Mouse (Mus musculus) ES-E14 (cell line): ENCODE measurements around the gene Swsap1. TPM values are rescaled to one million over a fixed set of nuclear protein-coding genes. Genes with fewer than 3 reads are reported as not detected.

Experiments
- DNase-seq: peaks from one replicate; pipeline ENCODE4 v3.0.0-alpha.2; 2013; ENCODE audit warnings: low read depth, low spot score
- H3K27ac ChIP-seq: 2 replicates; pipeline ENCODE4 v1.5.1; 2012; ENCODE audit warnings: low read depth, mild to moderate bottlenecking, low read length, moderate library complexity, mixed read lengths; ENCODE audit not compliant: poor library complexity, insufficient read depth, severe bottlenecking
- H3K36me3 ChIP-seq: 2 replicates; pipeline ENCODE4 v1.6.1; 2012; ENCODE audit warnings: mild to moderate bottlenecking, low read length, moderate library complexity, mixed read lengths; ENCODE audit not compliant: control insufficient read depth, poor library complexity, insufficient read depth, severe bottlenecking
- H3K4me1 ChIP-seq, 2 experiments: fragments of 150-350 bp in 1 of 2; sonication (generic) in 1 of 2; 2 replicates each; pipeline ENCODE4 v1.6.1; 2012; ENCODE audit warnings: low read length in 2 of 2, mild to moderate bottlenecking in 1 of 2, mixed read lengths in 1 of 2; ENCODE audit not compliant: control insufficient read depth in 2 of 2, insufficient read depth in 2 of 2, poor library complexity in 1 of 2
- H3K4me3 ChIP-seq, 2 experiments: fragments of 150-350 bp in 1 of 2; sonication (generic) in 1 of 2; 2 replicates each; pipeline ENCODE4 v1.5.1; 2012; ENCODE audit warnings: low read length in 2 of 2, low read depth in 1 of 2, mild to moderate bottlenecking in 1 of 2, mixed read lengths in 1 of 2; ENCODE audit not compliant: insufficient read depth in 1 of 2, poor library complexity in 1 of 2, severe bottlenecking in 1 of 2
- H3K9ac ChIP-seq: 2 replicates; pipeline ENCODE4 v1.6.1; 2012; ENCODE audit warnings: low read depth, mild to moderate bottlenecking, low read length, mixed read lengths; ENCODE audit not compliant: poor library complexity, insufficient read depth, severe bottlenecking
- H3K9me3 ChIP-seq: fragments of 150-350 bp; sonication (generic); 2 replicates; pipeline ENCODE4 v1.6.1; 2012; ENCODE audit warnings: low read depth, mild to moderate bottlenecking, low read length; ENCODE audit not compliant: control insufficient read depth, insufficient read depth
- CHD2 ChIP-seq: IDR thresholded peaks from 2 replicates; pipeline ENCODE4 v1.6.1; 2014; ENCODE audit warnings: mild to moderate bottlenecking, low read depth, low read length, inconsistent platforms
- HCFC1 ChIP-seq: IDR thresholded peaks from 2 replicates; pipeline ENCODE4 v1.6.1; 2012; ENCODE audit warnings: low read length, inconsistent platforms, borderline replicate concordance; ENCODE audit not compliant: insufficient read depth
- MAFK ChIP-seq: IDR thresholded peaks from 2 replicates; pipeline ENCODE4 v1.6.1; 2014; ENCODE audit warnings: mild to moderate bottlenecking, low read depth, low read length, inconsistent platforms; ENCODE audit not compliant: insufficient read depth
- ZC3H11A ChIP-seq: IDR thresholded peaks from 2 replicates; pipeline ENCODE4 v1.6.1; 2012; ENCODE audit warnings: low read depth, mild to moderate bottlenecking, inconsistent platforms, low read length, borderline replicate concordance
- ZNF384 ChIP-seq: IDR thresholded peaks from 2 replicates; pipeline ENCODE4 v1.6.1; 2012; ENCODE audit warnings: low read depth, low read length, inconsistent platforms
- in situ Hi-C, 2 experiments: fragments of 600-800 bp; cut with MboI; formaldehyde crosslinking; loops; one replicate each; pipeline ENCODE4 v1.15.1; 2025; ENCODE audit warnings: low sequenced_read_pairs in 2 of 2, inconsistent platforms in 1 of 2; ENCODE audit not compliant: unreplicated experiment in 2 of 2
- total RNA-seq: library from RNA; depleted of rRNA; stranded (reverse); fragments of 300-350 nt; gene quantifications from 2 replicates; pipeline ENCODE4 v1.2.3, GENCODE M21; 2012

Swsap1 gene
- total RNA-seq, 1 experiment = 10.8 TPM

DNA sequence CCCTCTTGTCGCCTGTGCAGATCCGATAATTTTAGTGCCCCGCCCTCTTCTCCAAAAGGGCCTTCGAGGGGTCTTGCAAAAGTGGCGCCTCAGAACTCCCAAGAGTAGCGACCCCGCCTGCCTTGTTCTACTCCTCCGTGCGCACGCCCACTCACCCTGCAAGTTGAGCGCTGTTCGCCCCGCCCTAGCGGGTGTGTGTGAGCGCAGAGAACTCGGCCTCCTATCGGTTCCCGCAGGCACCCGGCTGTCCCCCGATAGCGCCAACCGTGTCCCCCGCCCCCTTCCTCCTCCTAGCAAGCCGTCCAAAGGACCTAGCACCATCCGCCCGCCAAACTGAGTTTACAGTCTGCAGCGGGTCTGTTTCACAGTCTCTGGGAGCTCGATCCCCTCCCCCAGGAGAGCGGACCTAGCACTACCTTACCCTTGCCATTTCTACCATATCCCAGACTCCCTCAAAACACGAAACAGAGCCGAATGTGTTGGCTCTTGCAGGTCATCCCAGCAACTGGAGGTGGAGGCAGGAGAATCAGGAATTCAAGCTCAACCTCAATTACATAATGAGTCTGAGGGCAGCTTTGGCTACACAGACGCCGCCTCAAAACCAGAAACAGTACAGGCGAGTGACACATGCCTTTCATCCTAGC, 7.0 kb downstream of the Swsap1 start:
- H3K9ac ChIP-seq = peak overlapping the region; percentile 42; the same call in 1 of the 2 replicates
- TF ChIP-seq HCFC1 = no peak
- no peak for TF ChIP-seq CHD2
- no peak for TF ChIP-seq ZNF384
- no peak for TF ChIP-seq ZC3H11A
- TF ChIP-seq MAFK = no peak
- H3K4me1 ChIP-seq = peaks cover 0 to 9% of the 10 kb centered on the region in 2 experiments; a peak in 2 of 4 replicates
- in situ Hi-C loops = no loop called here
- H3K4me3 ChIP-seq = peak overlapping the region; percentile 54 to 68
- H3K27ac ChIP-seq = no peak overlapping the region
- H3K36me3 ChIP-seq = no peaks in the 10 kb centered on the region; the same call in 1 of the 2 replicates
- no peaks in the 10 kb centered on the region for H3K9me3 ChIP-seq
- peak; percentile 56 for DNase-seq

DNA sequence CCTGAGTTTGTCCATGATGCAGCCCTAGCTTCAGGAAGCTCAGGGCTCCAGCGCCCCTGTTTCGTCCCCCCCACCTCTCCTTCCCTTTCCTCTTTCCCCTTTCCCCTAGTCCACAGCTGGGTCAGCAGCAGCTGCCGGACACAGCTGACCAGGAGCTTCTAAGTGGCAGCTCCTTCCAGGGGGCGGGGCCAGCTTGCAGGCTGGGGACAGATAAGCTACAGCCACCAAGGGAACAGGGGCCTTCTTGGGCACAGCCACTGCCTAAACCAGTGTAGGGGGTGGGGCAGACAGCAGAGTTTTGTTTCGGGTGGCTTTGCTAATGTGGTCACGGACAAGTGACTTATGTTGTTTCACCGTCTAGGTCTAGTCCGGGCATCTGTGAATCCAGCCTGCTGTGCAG, 7.9 kb downstream of the Swsap1 start, which contains the start of gene Epor:
Gene Epor (minus strand): TSS at position 90 of the 400 bp plus-strand sequence.
- Histone ChIP-seq H3K9me3 (no peaks in the 10 kb centered on the region), H3K4me1 (peaks cover 0 to 7% of the 10 kb centered on the region in 2 experiments; a peak in 2 of 4 replicates), H3K36me3 (no peaks in the 10 kb centered on the region), H3K9ac (peak within 1 kb of the TSS; percentile 42; the same call in 1 of the 2 replicates), H3K4me3 (peak within 1 kb of the TSS; percentile 54 to 68), H3K27ac (no peak within 1 kb of the TSS)
- in situ Hi-C loops = no loop called here
- TF ChIP-seq CHD2 = no peak
- DNase-seq = no peak

DNA sequence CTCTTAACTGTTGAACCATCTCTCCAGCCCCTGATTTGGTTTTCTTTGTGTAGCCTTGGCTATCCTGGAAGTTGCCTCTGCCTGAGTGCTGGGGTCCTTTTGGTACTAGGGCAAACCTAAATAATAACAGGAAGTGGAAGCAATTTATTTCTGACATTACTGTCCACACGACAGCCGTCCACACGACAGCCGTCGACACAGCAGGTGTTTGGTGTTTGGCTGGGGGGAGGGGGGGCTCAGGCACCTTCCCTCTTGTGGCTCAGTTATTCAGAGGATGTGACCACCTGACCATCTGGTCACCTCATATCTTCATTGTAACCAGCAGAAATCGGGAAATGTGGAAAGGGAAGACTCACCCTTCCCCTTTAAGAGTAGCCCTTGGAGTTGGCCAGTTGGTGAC, 13.3 kb downstream of the Swsap1 start:
- no peak for DNase-seq
- in situ Hi-C loops = no loop called here

DNA sequence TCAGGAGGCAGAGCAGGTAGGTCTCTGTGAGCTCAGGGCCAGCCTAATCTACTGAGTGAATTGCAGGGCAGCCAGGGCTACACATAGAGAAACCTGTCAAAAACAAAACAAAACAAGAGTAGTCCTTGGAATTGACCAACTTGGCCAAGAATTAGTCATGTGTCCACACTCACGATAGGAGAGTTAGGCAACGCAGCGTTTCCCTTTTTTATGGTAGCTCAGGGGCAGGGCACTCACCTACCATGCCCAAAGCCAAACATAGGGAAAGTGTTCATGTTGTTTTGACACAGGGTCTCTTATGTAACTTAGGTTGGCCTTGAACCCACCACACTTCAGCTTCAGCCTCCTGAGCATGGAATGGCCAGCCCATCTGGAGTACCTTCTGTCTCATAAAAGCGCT, 13.7 kb downstream of the Swsap1 start:
- no peaks in the 10 kb centered on the region for H3K36me3 ChIP-seq
- no peaks in the 10 kb centered on the region for H3K4me1 ChIP-seq
- DNase-seq = no peak
- no peaks in the 10 kb centered on the region for H3K9me3 ChIP-seq
- H3K27ac ChIP-seq = no peak overlapping the region
- in situ Hi-C loops = no loop called here
- H3K9ac ChIP-seq = no peak overlapping the region
- TF ChIP-seq ZNF384 (no peak), ZC3H11A (no peak), HCFC1 (no peak), CHD2 (no peak), MAFK (no peak)
- H3K4me3 ChIP-seq = no peak overlapping the region

More for the DNA sequence above, 13.3 kb downstream of the Swsap1 start:
- Histone ChIP-seq H3K4me3 (no peak overlapping the region), H3K9ac (no peak overlapping the region), H3K36me3 (no peaks in the 10 kb centered on the region), H3K9me3 (no peaks in the 10 kb centered on the region), H3K4me1 (no peaks in the 10 kb centered on the region), H3K27ac (no peak overlapping the region)
- TF ChIP-seq CHD2 (no peak), HCFC1 (no peak), ZNF384 (no peak), ZC3H11A (no peak), MAFK (no peak)
